Mouse (Mus musculus) activated CD4-positive, CD25-positive, alpha-beta regulatory T cell, adult 4 months (primary cell): ENCODE results near the gene Olfr1239. TPM values are rescaled to one million over a fixed set of nuclear protein-coding genes. Genes with fewer than 3 reads are reported as not detected.

Experiments
- ATAC-seq: one replicate; pipeline ENCODE4 v1.8.0; 2017
- polyA plus RNA-seq, 2 experiments: library from polyadenylated mRNA; unstranded; fragments of 100-300 nt; shearing (Covaris generic); gene quantifications; one replicate each; pipeline ENCODE4 v1.2.1; 2017

Gene Olfr1239
- polyA plus RNA-seq = not detected

- no peak for ATAC-seq
Measured at GRCm38 (mm10) chr2:89420307-89420706, at the start of gene Olfr1239. Gene Olfr1239, minus strand, starts transcription at chr2:89420407.

- ATAC-seq = no peak
Measured at GRCm38 (mm10) chr2:89442900-89443299, 22.7 kb upstream of the Olfr1239 start, which contains the start of gene Olfr1240. Gene Olfr1240, minus strand, starts transcription at chr2:89443000.

- no peak for ATAC-seq
Measured at GRCm38 (mm10) chr2:89414557-89414956, 5.7 kb downstream of the Olfr1239 start.

GRCm38 (mm10) chr2:89409576-89409975, 10.6 kb downstream of the Olfr1239 start, which contains the start of gene Olfr1238:
Gene Olfr1238, minus strand, starts transcription at chr2:89409676.
- no peak for ATAC-seq

GRCm38 (mm10) chr2:89400882-89401281, 19.3 kb downstream of the Olfr1239 start:
- ATAC-seq = no peak

Other genes with a start within 250 kb of the Olfr1239 start
- not detected for gene Olfr1225, start 245.7 kb downstream of the Olfr1239 start, polyA plus RNA-seq
- not detected for gene Olfr1226, start 220.4 kb downstream of the Olfr1239 start, polyA plus RNA-seq
- gene Olfr1228, start 166.3 kb downstream of the Olfr1239 start, polyA plus RNA-seq = not detected
- gene Olfr1229, start 132.4 kb downstream of the Olfr1239 start, polyA plus RNA-seq = not detected
- not detected for gene Olfr1230, start 123.1 kb downstream of the Olfr1239 start, polyA plus RNA-seq
- gene Olfr1231, start 113.3 kb downstream of the Olfr1239 start, polyA plus RNA-seq = not detected
- gene Olfr1232, start 90.7 kb downstream of the Olfr1239 start, polyA plus RNA-seq = not detected
- gene Olfr1233, start 78.0 kb downstream of the Olfr1239 start, polyA plus RNA-seq = under 1 TPM in 1 of 2 experiments, not detected in 1; 0.05 TPM
- not detected for gene Olfr1234, start 55.5 kb downstream of the Olfr1239 start, polyA plus RNA-seq
- not detected for gene Olfr1238, start 10.7 kb downstream of the Olfr1239 start, polyA plus RNA-seq
- not detected for gene Olfr1240, start 22.6 kb upstream of the Olfr1239 start, polyA plus RNA-seq
- not detected for gene Olfr1241, start 66.7 kb upstream of the Olfr1239 start, polyA plus RNA-seq
- not detected for gene Olfr1242, start 77.9 kb upstream of the Olfr1239 start, polyA plus RNA-seq
- gene Olfr1243, start 111.1 kb upstream of the Olfr1239 start, polyA plus RNA-seq = not detected
- not detected for gene Olfr1245, start 158.0 kb upstream of the Olfr1239 start, polyA plus RNA-seq
- gene Olfr1246, start 172.8 kb upstream of the Olfr1239 start, polyA plus RNA-seq = not detected
- gene Olfr1247, start 193.7 kb upstream of the Olfr1239 start, polyA plus RNA-seq = under 1 TPM in 1 of 2 experiments, not detected in 1; 0.18 TPM
- gene Olfr1248, start 197.8 kb upstream of the Olfr1239 start, polyA plus RNA-seq = not detected
- gene Olfr1249, start 214.6 kb upstream of the Olfr1239 start, polyA plus RNA-seq = not detected
- gene Olfr1250, start 241.1 kb upstream of the Olfr1239 start, polyA plus RNA-seq = not detected